Mouse (Mus musculus): ENCODE results near the gene Asah2.
"Not testable (repeated sequence)": the region's sequence is repeated elsewhere in the genome, so short reads cannot be mapped to it uniquely, and the experiment has no call there.

DNA sequence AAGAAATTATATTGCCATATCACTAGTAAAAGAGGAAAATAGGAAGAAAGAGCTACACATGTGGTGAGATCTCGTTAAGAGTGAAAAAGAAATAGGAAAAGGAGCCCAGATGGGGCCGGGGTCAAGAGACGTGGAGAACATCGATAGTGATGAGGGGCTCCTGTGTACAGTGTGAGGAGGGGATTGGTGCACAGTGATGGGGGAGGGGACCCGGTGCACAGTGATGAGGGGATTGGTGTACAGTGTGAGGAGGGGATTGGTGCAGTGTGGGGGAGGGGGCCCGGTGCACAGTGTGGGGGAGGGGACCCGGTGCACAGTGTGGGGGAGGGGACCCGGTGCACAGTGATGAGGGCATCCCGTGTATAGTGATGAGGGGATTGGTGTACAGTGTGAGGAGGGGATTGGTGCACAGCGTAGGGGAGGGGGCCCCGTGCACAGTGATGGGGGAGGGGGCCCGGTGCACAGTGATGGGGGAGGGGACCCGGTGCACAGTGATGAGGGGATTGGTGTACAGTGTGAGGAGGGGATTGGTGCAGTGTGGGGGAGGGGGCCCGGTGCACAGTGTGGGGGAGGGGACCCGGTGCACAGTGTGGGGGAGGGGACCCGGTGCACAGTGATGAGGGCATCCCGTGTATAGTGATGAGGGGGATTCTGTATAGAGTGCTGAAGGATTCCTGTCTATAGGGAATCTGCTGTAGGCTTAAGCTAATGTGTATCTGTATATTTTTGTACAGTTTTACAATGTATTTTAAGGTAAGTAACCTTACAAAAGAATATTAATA is 23.9 kb upstream of the Asah2 start:
- TF ChIP-seq EP300, CTCF (IDR thresholded peaks at IDR 0.05; ENCODE audit: low read depth): not testable (repeated sequence)

Data from heart, postnatal 0 days (tissue).